Mouse (Mus musculus): ENCODE data around the gene Gjb1. TPM values are rescaled to one million over a fixed set of nuclear protein-coding genes. Genes with fewer than 3 reads are reported as not detected.
A peak's percentile ranks its signal among the peaks of the same experiment; 100 is the strongest.

The Gjb1 gene
- total and polyA plus RNA-seq, 3 experiments: 0.12 TPM; not detected in 2

DNA sequence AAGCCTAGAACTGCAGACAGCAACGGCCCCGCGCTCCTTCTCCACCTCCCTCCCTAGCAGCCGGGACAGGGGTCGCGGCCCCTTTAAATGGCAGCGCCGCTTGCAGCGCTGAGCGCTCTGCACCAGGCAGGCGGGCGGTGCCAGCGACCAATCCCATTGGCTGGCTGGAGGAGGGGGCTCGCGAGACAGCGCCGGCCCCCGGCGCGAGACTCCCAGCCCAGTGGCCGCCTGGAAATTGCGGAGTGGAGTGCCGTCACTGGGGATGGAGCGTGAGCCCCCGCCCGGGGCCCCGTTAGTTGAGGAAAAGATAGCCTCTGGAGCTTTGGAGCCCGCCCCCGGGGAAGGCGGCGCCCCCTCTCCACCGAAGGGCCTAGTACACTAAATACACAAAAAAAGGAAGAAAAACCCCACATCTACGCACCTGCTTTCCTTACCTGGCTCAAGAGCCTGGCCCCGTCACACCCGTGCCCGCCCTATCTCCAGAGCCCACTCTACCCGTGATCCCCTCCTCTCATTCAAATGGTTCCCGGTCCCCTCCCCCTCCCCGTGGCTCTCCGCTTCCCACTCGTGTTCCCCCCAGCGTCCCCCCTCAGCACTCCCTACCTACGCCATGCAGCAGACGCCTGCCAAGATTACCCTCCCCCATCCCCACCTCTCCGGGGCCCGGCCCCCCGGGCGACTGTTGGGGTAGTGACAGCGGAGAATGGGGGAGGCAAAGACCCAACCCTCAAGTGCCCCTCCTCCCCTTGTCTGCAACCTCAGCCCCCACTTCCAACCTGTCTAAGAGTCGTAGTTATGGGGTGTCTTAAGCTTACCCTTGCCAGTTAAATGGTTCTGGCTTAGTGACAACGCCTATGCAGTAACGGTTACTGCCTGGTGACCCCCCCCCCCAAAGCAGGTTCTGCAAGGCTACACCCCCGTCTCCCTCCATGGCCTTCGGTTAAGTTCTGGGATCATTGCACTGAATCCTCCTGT is 43.8 kb downstream of the Gjb1 start:
- intact Hi-C loops (cut with DNase I): loop anchor here (5.0 kb wide), 2 partner anchors 88 to 288 kb away; no protein-coding TSS in a partner anchor
- Histone ChIP-seq H3K4me1 (ENCODE audit: control insufficient read depth, insufficient read depth, low read length) (no peaks in the 10 kb centered on the region; the same call in 1 of the 2 replicates), H3K36me3 (ENCODE audit: control insufficient read depth, insufficient read depth, low read length) (no peaks in the 10 kb centered on the region), H3K4me3 (peak overlapping the region; percentile 67), H3K27me3 (ENCODE audit: control insufficient read depth, insufficient read depth, low read length) (no peaks in the 10 kb centered on the region), H3K79me2 (replicated peaks; ENCODE audit: control insufficient read depth, insufficient read depth, low read length) (no peaks in the 10 kb centered on the region), H3K27ac (peak overlapping the region; percentile 70), H3K9ac (ENCODE audit: low read depth, low read length) (peak overlapping the region; percentile 97)
- 20% methylated on average over 49 of the region's 54 CpGs for WGBS
- DNase-seq: peak; percentile 89 to 91
- peak; percentile 48; the same call in 1 of the 2 replicates for TF ChIP-seq POLR2A (IDR thresholded peaks at IDR 0.05; ENCODE audit: insufficient read depth, low read depth, low read length)
- TF ChIP-seq CTCF (IDR thresholded peaks at IDR 0.05): no peak

DNA sequence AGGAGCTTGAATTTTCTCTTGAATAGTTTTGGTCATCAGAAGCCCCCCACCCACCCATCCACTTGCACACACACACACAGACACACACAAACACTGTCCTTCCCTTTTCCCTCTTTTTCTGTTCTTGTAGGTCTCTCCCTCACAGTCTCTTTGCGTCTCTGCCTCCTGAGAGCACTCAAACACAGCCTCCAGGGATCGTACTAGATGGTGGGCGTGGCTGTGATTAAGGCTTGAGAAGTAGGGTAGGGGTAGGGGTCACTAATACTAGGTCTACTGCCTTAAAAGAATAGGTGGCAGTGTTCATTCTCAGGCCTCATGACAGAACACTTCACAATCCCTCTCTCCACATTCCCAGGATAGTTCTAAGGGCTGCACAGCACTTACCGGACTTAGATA is 44.5 kb downstream of the Gjb1 start, which contains the start of gene Zmym3:
TSS of gene Zmym3 (minus strand) at position 150 of the 396 bp plus-strand sequence.
- H3K4me3 ChIP-seq: peak within 1 kb of the TSS; percentile 67
- no peaks in the 10 kb centered on the region for H3K79me2 ChIP-seq (replicated peaks; ENCODE audit: control insufficient read depth, insufficient read depth, low read length)
- intact Hi-C loops (cut with DNase I): loop anchor here (5.0 kb wide), 2 partner anchors 88 to 288 kb away; no protein-coding TSS in a partner anchor
- 39% methylated on average over 4 of the region's 4 CpGs for WGBS
- peak within 1 kb of the TSS; percentile 70 for H3K9ac ChIP-seq (ENCODE audit: low read depth, low read length)
- H3K4me1 ChIP-seq (ENCODE audit: control insufficient read depth, insufficient read depth, low read length): no peaks in the 10 kb centered on the region; the same call in 1 of the 2 replicates
- DNase-seq: no peak
- H3K27ac ChIP-seq: peak within 1 kb of the TSS; percentile 70
- no peaks in the 10 kb centered on the region for H3K27me3 ChIP-seq (ENCODE audit: control insufficient read depth, insufficient read depth, low read length)
- TF ChIP-seq EP300 (IDR thresholded peaks at IDR 0.05; ENCODE audit: insufficient read depth, low read depth, low read length): no peak
- no peak for TF ChIP-seq POLR2A (IDR thresholded peaks at IDR 0.05; ENCODE audit: insufficient read depth, low read depth, low read length)
- TF ChIP-seq CTCF (IDR thresholded peaks at IDR 0.05): no peak
- H3K36me3 ChIP-seq (ENCODE audit: control insufficient read depth, insufficient read depth, low read length): no peaks in the 10 kb centered on the region

DNA sequence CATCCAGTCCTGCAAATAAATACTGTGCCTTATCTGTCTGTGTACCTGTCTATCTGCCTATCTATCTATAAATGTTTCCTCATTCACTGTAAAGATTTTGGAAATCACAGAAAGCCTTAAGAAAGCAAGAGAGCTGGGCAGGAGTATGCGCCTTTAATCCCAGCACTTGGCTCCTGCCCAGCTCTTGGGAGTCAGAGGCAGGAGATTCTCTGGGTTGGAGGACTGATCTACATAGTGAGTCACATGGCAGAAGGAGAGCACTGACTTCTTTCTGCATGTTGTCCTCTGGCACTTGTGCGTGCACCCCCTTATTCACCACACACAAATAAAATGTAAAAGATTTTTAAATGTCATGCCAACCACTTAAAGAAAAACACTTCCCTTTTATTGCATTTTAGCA is 47.3 kb downstream of the Gjb1 start:
- no peak overlapping the region for H3K27ac ChIP-seq
- intact Hi-C loops (cut with DNase I): loop anchor here (5.0 kb wide), 2 partner anchors 91 to 291 kb away; no protein-coding TSS in a partner anchor
- DNase-seq: no peak
- H3K4me1 ChIP-seq (ENCODE audit: control insufficient read depth, insufficient read depth, low read length): no peaks in the 10 kb centered on the region; the same call in 1 of the 2 replicates
- no peak overlapping the region for H3K4me3 ChIP-seq
- 69% methylated on average over 2 of the region's 2 CpGs for WGBS
- H3K9ac ChIP-seq (ENCODE audit: low read depth, low read length): no peak overlapping the region
- no peak for TF ChIP-seq CTCF (IDR thresholded peaks at IDR 0.05)
- no peak for TF ChIP-seq EP300 (IDR thresholded peaks at IDR 0.05; ENCODE audit: insufficient read depth, low read depth, low read length)
- TF ChIP-seq POLR2A (IDR thresholded peaks at IDR 0.05; ENCODE audit: insufficient read depth, low read depth, low read length): no peak
- H3K36me3 ChIP-seq (ENCODE audit: control insufficient read depth, insufficient read depth, low read length): no peaks in the 10 kb centered on the region
- no peaks in the 10 kb centered on the region for H3K79me2 ChIP-seq (replicated peaks; ENCODE audit: control insufficient read depth, insufficient read depth, low read length)
- H3K27me3 ChIP-seq (ENCODE audit: control insufficient read depth, insufficient read depth, low read length): no peaks in the 10 kb centered on the region

DNA sequence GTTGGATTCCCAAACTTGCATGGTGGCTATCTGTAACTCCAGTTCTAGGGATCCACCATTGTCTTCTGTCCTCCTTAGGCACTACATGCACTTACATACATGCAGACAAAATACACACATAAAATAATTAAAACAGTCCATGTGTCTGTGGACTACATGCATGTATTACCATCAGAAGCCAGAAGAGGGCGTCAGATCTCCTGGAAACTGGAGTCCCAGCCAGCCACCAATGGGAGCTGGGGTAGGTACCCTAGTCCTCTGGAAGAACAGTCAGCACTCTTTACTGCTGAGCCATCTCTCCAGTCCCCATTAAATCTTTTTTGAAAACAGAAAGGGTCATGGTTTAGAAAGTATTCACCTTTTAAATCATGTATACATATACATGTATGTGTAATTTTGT is 51.6 kb downstream of the Gjb1 start:
- intact Hi-C loops (cut with DNase I): no loop called here
- H3K9ac ChIP-seq (ENCODE audit: low read depth, low read length): no peak overlapping the region

DNA sequence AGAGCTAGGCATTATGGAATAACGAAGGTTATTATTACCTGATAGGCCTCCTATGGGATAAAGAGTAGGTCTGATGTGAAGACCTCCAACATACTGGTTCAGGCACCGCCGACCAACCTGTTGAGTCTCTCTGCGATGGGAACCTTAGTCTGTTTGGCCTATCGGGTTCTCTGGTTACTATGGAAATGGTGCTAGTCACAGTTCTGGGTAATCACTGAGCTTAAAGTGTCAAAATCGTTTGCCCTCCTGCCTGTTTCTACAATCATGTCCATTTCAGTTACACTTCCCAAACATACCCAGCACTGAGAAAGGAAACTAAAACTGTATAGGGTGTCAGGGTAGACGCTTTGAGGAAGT is 52.6 kb downstream of the Gjb1 start:
- Histone ChIP-seq H3K4me3 (peak overlapping the region; percentile 70), H3K9ac (ENCODE audit: low read depth, low read length) (peak overlapping the region; percentile 76), H3K4me1 (ENCODE audit: control insufficient read depth, insufficient read depth, low read length) (no peaks in the 10 kb centered on the region; the same call in 1 of the 2 replicates), H3K79me2 (replicated peaks; ENCODE audit: control insufficient read depth, insufficient read depth, low read length) (no peaks in the 10 kb centered on the region), H3K36me3 (ENCODE audit: control insufficient read depth, insufficient read depth, low read length) (peaks cover 2% of the 10 kb centered on the region), H3K27ac (peak overlapping the region; percentile 92), H3K27me3 (ENCODE audit: control insufficient read depth, insufficient read depth, low read length) (no peaks in the 10 kb centered on the region)
- no peak for DNase-seq
- TF ChIP-seq POLR2A (IDR thresholded peaks at IDR 0.05; ENCODE audit: insufficient read depth, low read depth, low read length): no peak
- TF ChIP-seq CTCF (IDR thresholded peaks at IDR 0.05): no peak
- no peak for TF ChIP-seq EP300 (IDR thresholded peaks at IDR 0.05; ENCODE audit: insufficient read depth, low read depth, low read length)
- WGBS: 36% methylated on average over 7 of the region's 7 CpGs
- intact Hi-C loops (cut with DNase I): no loop called here

More for the DNA sequence above, 51.6 kb downstream of the Gjb1 start:
- DNase-seq: no peak
- no peak overlapping the region for H3K4me3 ChIP-seq
- H3K79me2 ChIP-seq (replicated peaks; ENCODE audit: control insufficient read depth, insufficient read depth, low read length): no peaks in the 10 kb centered on the region
- H3K27me3 ChIP-seq (ENCODE audit: control insufficient read depth, insufficient read depth, low read length): no peaks in the 10 kb centered on the region
- H3K27ac ChIP-seq: no peak overlapping the region
- no peaks in the 10 kb centered on the region; the same call in 1 of the 2 replicates for H3K4me1 ChIP-seq (ENCODE audit: control insufficient read depth, insufficient read depth, low read length)
- WGBS: 16% methylated on average over 1 of the region's 1 CpGs
- H3K36me3 ChIP-seq (ENCODE audit: control insufficient read depth, insufficient read depth, low read length): peaks cover 2% of the 10 kb centered on the region
- TF ChIP-seq CTCF (IDR thresholded peaks at IDR 0.05) (peak; percentile 62), EP300 (IDR thresholded peaks at IDR 0.05; ENCODE audit: insufficient read depth, low read depth, low read length) (no peak)
